Mouse (Mus musculus) embryonic facial prominence, embryonic 12.5 days (tissue): ENCODE data around the gene Lrp2. TPM values are rescaled to one million over a fixed set of nuclear protein-coding genes. Genes with fewer than 3 reads are reported as not detected.

Experiments used
- ATAC-seq: fragments of 200-750 bp; cut with Nextera tagmentation; 2 replicates; pipeline ENCODE4 v1.8.0; 2017; ENCODE audit not compliant: insufficient number of reproducible peaks, insufficient read depth, low FRiP score, low TSS enrichment
- H3K27ac ChIP-seq: fragments of 300-500 bp; sonication (generic); 2 replicates; pipeline ENCODE4 v1.5.1; 2016; ENCODE audit warnings: mild to moderate bottlenecking
- H3K27me3 ChIP-seq: fragments of 300-500 bp; sonication (generic); 2 replicates; pipeline ENCODE4 v1.6.1; 2016; ENCODE audit warnings: mild to moderate bottlenecking, moderate library complexity
- H3K36me3 ChIP-seq: fragments of 300-500 bp; sonication (generic); 2 replicates; pipeline ENCODE4 v1.6.1; 2016; ENCODE audit warnings: mild to moderate bottlenecking
- H3K4me1 ChIP-seq: fragments of 300-500 bp; sonication (generic); 2 replicates; pipeline ENCODE4 v1.6.1; 2016
- H3K4me2 ChIP-seq: fragments of 300-500 bp; sonication (generic); replicated peaks from 2 replicates; pipeline ENCODE4 v1.6.1; 2016; ENCODE audit warnings: mild to moderate bottlenecking, moderate library complexity
- H3K4me3 ChIP-seq: fragments of 300-500 bp; sonication (generic); 2 replicates; pipeline ENCODE4 v1.5.1; 2016; ENCODE audit warnings: mild to moderate bottlenecking
- H3K9ac ChIP-seq: fragments of 300-500 bp; sonication (generic); 2 replicates; pipeline ENCODE4 v1.6.1; 2016; ENCODE audit warnings: mild to moderate bottlenecking, moderate library complexity
- H3K9me3 ChIP-seq: fragments of 300-500 bp; sonication (generic); 2 replicates; pipeline ENCODE4 v1.6.1; 2016; ENCODE audit warnings: mild to moderate bottlenecking, moderate library complexity
- whole genome bisulfite sequencing: fragments of 180-500 bp; shearing (Covaris S2); methylation state at CpG from one replicate; pipeline ENCODE4 v1.1.7; 2016; 5-methylcytosine and 5-hydroxymethylcytosine counted together
- polyA plus RNA-seq: library from polyadenylated mRNA; unstranded; fragments of >200 nt; fragmentation: Nextera tagmentation; extraction: Ambion mirVana; gene quantifications from 2 replicates; pipeline ENCODE4 v1.2.1, GENCODE M21; 2016

Gene Lrp2
- polyA plus RNA-seq, 1 experiment from 2014 or later: 1.0 TPM

- Histone ChIP-seq H3K4me2 (no peak overlapping the region), H3K27ac (no peak overlapping the region), H3K27me3 (no peaks in the 10 kb centered on the region), H3K4me1 (no peaks in the 10 kb centered on the region), H3K9ac (no peak overlapping the region), H3K36me3 (no peaks in the 10 kb centered on the region), H3K4me3 (no peak overlapping the region), H3K9me3 (no peaks in the 10 kb centered on the region)
- WGBS: 86% methylated on average over 1 of the region's 1 CpGs
- ATAC-seq: no peak
Measured at GRCm38 (mm10) chr2:69426081-69426480, 159.8 kb downstream of the Lrp2 start.

GRCm38 (mm10) chr2:69424829-69425228, 161.0 kb downstream of the Lrp2 start:
- Histone ChIP-seq H3K4me2 (no peak overlapping the region), H3K4me3 (no peak overlapping the region), H3K9ac (no peak overlapping the region), H3K27me3 (no peaks in the 10 kb centered on the region), H3K4me1 (no peaks in the 10 kb centered on the region), H3K27ac (no peak overlapping the region), H3K9me3 (no peaks in the 10 kb centered on the region), H3K36me3 (no peaks in the 10 kb centered on the region)
- no peak for ATAC-seq
- 57% methylated on average over 5 of the region's 5 CpGs for WGBS

GRCm38 (mm10) chr2:69418294-69418881, 167.5 kb downstream of the Lrp2 start:
- H3K9me3 ChIP-seq: no peaks in the 10 kb centered on the region
- H3K27me3 ChIP-seq: no peaks in the 10 kb centered on the region
- 7% methylated on average over 11 of the region's 11 CpGs for WGBS
- no peak overlapping the region for H3K4me3 ChIP-seq
- H3K36me3 ChIP-seq: no peaks in the 10 kb centered on the region
- 0 out of 2 replicates have a peak overlapping the region, but pooled peaks have one; percentile 6 for H3K27ac ChIP-seq
- 0 out of 2 replicates have a peak overlapping the region, but pooled peaks have one; percentile 3 for H3K4me2 ChIP-seq
- ATAC-seq: peak; percentile 72; the same call in 1 of the 2 replicates
- H3K4me1 ChIP-seq: peaks cover 5% of the 10 kb centered on the region; the same call in 1 of the 2 replicates
- no peak overlapping the region for H3K9ac ChIP-seq

GRCm38 (mm10) chr2:69415070-69415469, 170.8 kb downstream of the Lrp2 start:
- H3K4me1 ChIP-seq: peaks cover 5% of the 10 kb centered on the region; the same call in 1 of the 2 replicates
- whole genome bisulfite sequencing: 80% methylated on average over 6 of the region's 6 CpGs
- no peak for ATAC-seq

GRCm38 (mm10) chr2:69414539-69414938, 171.3 kb downstream of the Lrp2 start:
- Histone ChIP-seq H3K4me1 (peaks cover 5% of the 10 kb centered on the region; the same call in 1 of the 2 replicates), H3K27me3 (no peaks in the 10 kb centered on the region), H3K4me3 (no peak overlapping the region), H3K27ac (no peak overlapping the region), H3K36me3 (no peaks in the 10 kb centered on the region), H3K4me2 (no peak overlapping the region), H3K9me3 (no peaks in the 10 kb centered on the region), H3K9ac (no peak overlapping the region)
- WGBS: 90% methylated on average over 10 of the region's 10 CpGs
- no peak for ATAC-seq

More at GRCm38 (mm10) chr2:69415070-69415469, 170.8 kb downstream of the Lrp2 start:
- Histone ChIP-seq H3K9ac (no peak overlapping the region), H3K27me3 (no peaks in the 10 kb centered on the region), H3K36me3 (no peaks in the 10 kb centered on the region), H3K4me2 (no peak overlapping the region), H3K9me3 (no peaks in the 10 kb centered on the region), H3K27ac (no peak overlapping the region), H3K4me3 (no peak overlapping the region)

- Histone ChIP-seq H3K4me3 (no peak overlapping the region), H3K9me3 (no peaks in the 10 kb centered on the region), H3K27me3 (no peaks in the 10 kb centered on the region), H3K4me2 (no peak overlapping the region), H3K9ac (no peak overlapping the region), H3K36me3 (no peaks in the 10 kb centered on the region), H3K4me1 (no peaks in the 10 kb centered on the region), H3K27ac (no peak overlapping the region)
- 90% methylated on average over 5 of the region's 5 CpGs for WGBS
- no peak for ATAC-seq
Measured at GRCm38 (mm10) chr2:69405692-69406091, 180.2 kb downstream of the Lrp2 start.

GRCm38 (mm10) chr2:69402309-69402708, 183.6 kb downstream of the Lrp2 start:
- 79% methylated on average over 7 of the region's 7 CpGs for WGBS

GRCm38 (mm10) chr2:69401891-69402290, 184.0 kb downstream of the Lrp2 start:
- no peak overlapping the region for H3K27ac ChIP-seq
- no peaks in the 10 kb centered on the region for H3K36me3 ChIP-seq
- 84% methylated on average over 6 of the region's 6 CpGs for WGBS
- no peak overlapping the region for H3K4me2 ChIP-seq
- H3K9ac ChIP-seq: no peak overlapping the region
- no peaks in the 10 kb centered on the region for H3K9me3 ChIP-seq
- H3K27me3 ChIP-seq: no peaks in the 10 kb centered on the region
- no peak overlapping the region for H3K4me3 ChIP-seq
- ATAC-seq: no peak
- H3K4me1 ChIP-seq: no peaks in the 10 kb centered on the region

More at GRCm38 (mm10) chr2:69402309-69402708, 183.6 kb downstream of the Lrp2 start:
- H3K27me3 ChIP-seq: no peaks in the 10 kb centered on the region
- H3K4me1 ChIP-seq: no peaks in the 10 kb centered on the region
- no peak overlapping the region for H3K4me3 ChIP-seq
- no peak overlapping the region for H3K9ac ChIP-seq
- no peak overlapping the region for H3K27ac ChIP-seq
- no peaks in the 10 kb centered on the region for H3K9me3 ChIP-seq
- H3K36me3 ChIP-seq: no peaks in the 10 kb centered on the region
- no peak for ATAC-seq
- H3K4me2 ChIP-seq: no peak overlapping the region

GRCm38 (mm10) chr2:69400866-69401604, 184.8 kb downstream of the Lrp2 start:
- no peak overlapping the region for H3K27ac ChIP-seq
- H3K4me3 ChIP-seq: no peak overlapping the region
- no peaks in the 10 kb centered on the region for H3K4me1 ChIP-seq
- ATAC-seq: no peak
- H3K9ac ChIP-seq: no peak overlapping the region
- WGBS: 82% methylated on average over 7 of the region's 7 CpGs
- H3K4me2 ChIP-seq: no peak overlapping the region
- no peaks in the 10 kb centered on the region for H3K27me3 ChIP-seq
- H3K36me3 ChIP-seq: no peaks in the 10 kb centered on the region
- no peaks in the 10 kb centered on the region for H3K9me3 ChIP-seq

- Histone ChIP-seq H3K36me3 (no peaks in the 10 kb centered on the region), H3K9ac (no peak overlapping the region), H3K27ac (no peak overlapping the region), H3K27me3 (no peaks in the 10 kb centered on the region), H3K4me1 (no peaks in the 10 kb centered on the region), H3K9me3 (no peaks in the 10 kb centered on the region), H3K4me3 (no peak overlapping the region), H3K4me2 (no peak overlapping the region)
- 82% methylated on average over 12 of the region's 12 CpGs for WGBS
- ATAC-seq: no peak
Measured at GRCm38 (mm10) chr2:69396760-69397435, 189.0 kb downstream of the Lrp2 start.

- Histone ChIP-seq H3K36me3 (no peaks in the 10 kb centered on the region), H3K27ac (no peak overlapping the region), H3K9ac (no peak overlapping the region), H3K27me3 (no peaks in the 10 kb centered on the region), H3K9me3 (no peaks in the 10 kb centered on the region), H3K4me2 (no peak overlapping the region), H3K4me1 (no peaks in the 10 kb centered on the region), H3K4me3 (no peak overlapping the region)
- WGBS: 72% methylated on average over 9 of the region's 9 CpGs
- no peak for ATAC-seq
Measured at GRCm38 (mm10) chr2:69395597-69396248, 190.1 kb downstream of the Lrp2 start.
